Mouse (Mus musculus) MN1 (cell line): ENCODE measurements around the gene Ubxn1.

Experiments
- DNase-seq: peaks from one replicate; pipeline ENCODE4 v3.0.0-alpha.2; 2016; ENCODE audit warnings: low spot score

Ubxn1 gene

GRCm38 (mm10) chr19:8898576-8898975 lies 27.3 kb downstream of the Ubxn1 start:
- no peak for DNase-seq

- no peak for DNase-seq
These were observed 27.8 kb downstream of the Ubxn1 start for GRCm38 (mm10) chr19:8899079-8899478.

GRCm38 (mm10) chr19:8903412-8903811 lies 32.1 kb downstream of the Ubxn1 start:
- no peak for DNase-seq

- DNase-seq, result no peak
These were observed 37.2 kb downstream of the Ubxn1 start for GRCm38 (mm10) chr19:8908531-8908930.

GRCm38 (mm10) chr19:8911810-8912209 lies 40.5 kb downstream of the Ubxn1 start:
- no peak for DNase-seq

- DNase-seq, result no peak
These were observed 42.9 kb downstream of the Ubxn1 start for GRCm38 (mm10) chr19:8914212-8914611.

- DNase-seq, result no peak
These were observed 47.7 kb downstream of the Ubxn1 start for GRCm38 (mm10) chr19:8919000-8919399.

- DNase-seq, result no peak
These were observed 48.4 kb downstream of the Ubxn1 start for GRCm38 (mm10) chr19:8919684-8920072.

GRCm38 (mm10) chr19:8920073-8920736 lies 48.9 kb downstream of the Ubxn1 start, which contains the start of gene B3gat3:
B3gat3 (plus strand) TSS chr19:8920374.
- peak; percentile 93 for DNase-seq

GRCm38 (mm10) chr19:8920836-8921291 lies 49.6 kb downstream of the Ubxn1 start:
- DNase-seq, result peak; percentile 45

GRCm38 (mm10) chr19:8921741-8922140 lies 50.4 kb downstream of the Ubxn1 start:
- no peak for DNase-seq
